Mouse (Mus musculus) hindbrain, embryonic 13.5 days (tissue): ENCODE measurements at regions not wholly inside any gene's neighbourhood (a gene's known extent, or its start where the extent isn't known, plus 50 kb on each side); places are given as distances from the start of the nearest gene placed in this dataset.

Source experiments
- ATAC-seq: fragments of 200-750 bp; cut with Nextera tagmentation; 2 replicates; pipeline ENCODE4 v1.8.0; 2017; ENCODE audit warnings: moderate TSS enrichment; ENCODE audit not compliant: low FRiP score
- H3K27ac ChIP-seq: fragments of 300-500 bp; sonication (generic); 2 replicates; pipeline ENCODE4 v1.5.1; 2015; ENCODE audit warnings: inconsistent platforms, mild to moderate bottlenecking, moderate library complexity
- H3K27me3 ChIP-seq: fragments of 300-500 bp; sonication (generic); 2 replicates; pipeline ENCODE4 v1.6.1; 2015; ENCODE audit warnings: mild to moderate bottlenecking, inconsistent platforms
- H3K36me3 ChIP-seq: fragments of 300-500 bp; sonication (generic); 2 replicates; pipeline ENCODE4 v1.6.1; 2015; ENCODE audit warnings: mild to moderate bottlenecking, inconsistent platforms
- H3K4me1 ChIP-seq: fragments of 300-500 bp; sonication (generic); replicated peaks from 2 replicates; pipeline ENCODE4 v1.6.1; 2015; ENCODE audit warnings: inconsistent platforms
- H3K4me2 ChIP-seq: fragments of 300-500 bp; sonication (generic); 2 replicates; pipeline ENCODE4 v1.6.1; 2015; ENCODE audit warnings: inconsistent platforms, mild to moderate bottlenecking, moderate library complexity
- H3K4me3 ChIP-seq: fragments of 300-500 bp; sonication (generic); 2 replicates; pipeline ENCODE4 v1.5.1; 2015; ENCODE audit warnings: mild to moderate bottlenecking, inconsistent platforms
- H3K9ac ChIP-seq: fragments of 300-500 bp; sonication (generic); 2 replicates; pipeline ENCODE4 v1.6.1; 2015; ENCODE audit warnings: mild to moderate bottlenecking, inconsistent platforms
- H3K9me3 ChIP-seq: fragments of 300-500 bp; sonication (generic); 2 replicates; pipeline ENCODE4 v1.6.1; 2016; ENCODE audit warnings: inconsistent platforms
- WGBS: fragments of 180-500 bp; shearing (Covaris S2); methylation state at CpG from one replicate; pipeline ENCODE4 v1.1.7; 2015; 5-methylcytosine and 5-hydroxymethylcytosine counted together

DNA sequence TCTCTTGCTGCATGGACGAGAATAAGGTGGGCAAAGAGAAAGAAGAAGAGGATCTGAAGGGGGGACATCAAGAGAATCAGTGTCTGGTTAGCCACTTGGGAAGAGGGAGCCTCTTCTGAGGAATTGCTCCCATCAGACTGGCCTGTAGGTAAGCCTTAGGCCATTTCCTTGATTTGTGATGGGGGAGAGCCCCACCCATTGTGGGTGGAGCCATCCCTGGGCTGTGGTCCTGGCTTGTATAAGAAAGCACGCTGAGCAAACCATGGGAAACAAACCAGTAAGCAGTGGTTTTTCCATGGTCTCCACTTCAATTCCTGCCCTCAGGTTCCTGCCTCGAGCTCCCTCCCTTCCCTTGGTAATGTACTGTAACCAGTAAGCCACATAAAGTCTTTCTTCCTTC, 57.7 kb upstream of the Sez6l start:
- Histone ChIP-seq H3K9me3 (no peaks in the 10 kb centered on the region), H3K27me3 (no peaks in the 10 kb centered on the region), H3K4me2 (no peak overlapping the region), H3K4me3 (no peak overlapping the region), H3K9ac (no peak overlapping the region), H3K27ac (no peak overlapping the region), H3K4me1 (peaks cover 6% of the 10 kb centered on the region; the same call in 1 of the 2 replicates), H3K36me3 (no peaks in the 10 kb centered on the region)
- ATAC-seq: no peak
- 77% methylated on average over 3 of the region's 3 CpGs for whole genome bisulfite sequencing

- Histone ChIP-seq H3K36me3 (no peaks in the 10 kb centered on the region), H3K4me2 (no peak overlapping the region), H3K4me1 (peaks cover 22% of the 10 kb centered on the region), H3K9me3 (no peaks in the 10 kb centered on the region), H3K27me3 (no peaks in the 10 kb centered on the region), H3K27ac (no peak overlapping the region), H3K9ac (no peak overlapping the region), H3K4me3 (no peak overlapping the region)
- no peak for ATAC-seq
- WGBS: 14% methylated on average over 7 of the region's 7 CpGs
Observed at GRCm38 (mm10) chr5:112631766-112632165, 54.8 kb upstream of the Sez6l start.

- no peak overlapping the region for H3K27ac ChIP-seq
- H3K4me1 ChIP-seq: peaks cover 37% of the 10 kb centered on the region
- no peaks in the 10 kb centered on the region for H3K36me3 ChIP-seq
- no peaks in the 10 kb centered on the region for H3K27me3 ChIP-seq
- H3K9me3 ChIP-seq: no peaks in the 10 kb centered on the region
- no peak overlapping the region for H3K4me3 ChIP-seq
- no peak overlapping the region for H3K9ac ChIP-seq
- H3K4me2 ChIP-seq: no peak overlapping the region
- 68% methylated on average over 2 of the region's 2 CpGs for WGBS
- no peak for ATAC-seq
Observed at GRCm38 (mm10) chr5:112629656-112630055, 52.7 kb upstream of the Sez6l start.

- Histone ChIP-seq H3K27ac (peak overlapping the region; percentile 67; the same call in 1 of the 2 replicates), H3K9ac (no peak overlapping the region), H3K9me3 (no peaks in the 10 kb centered on the region), H3K36me3 (no peaks in the 10 kb centered on the region), H3K4me1 (peaks cover 41% of the 10 kb centered on the region), H3K4me2 (no peak overlapping the region), H3K27me3 (no peaks in the 10 kb centered on the region), H3K4me3 (no peak overlapping the region)
- no peak for ATAC-seq
- 32% methylated on average over 18 of the region's 18 CpGs for WGBS
Observed at GRCm38 (mm10) chr5:112628073-112628790, 51.2 kb upstream of the Sez6l start.

DNA sequence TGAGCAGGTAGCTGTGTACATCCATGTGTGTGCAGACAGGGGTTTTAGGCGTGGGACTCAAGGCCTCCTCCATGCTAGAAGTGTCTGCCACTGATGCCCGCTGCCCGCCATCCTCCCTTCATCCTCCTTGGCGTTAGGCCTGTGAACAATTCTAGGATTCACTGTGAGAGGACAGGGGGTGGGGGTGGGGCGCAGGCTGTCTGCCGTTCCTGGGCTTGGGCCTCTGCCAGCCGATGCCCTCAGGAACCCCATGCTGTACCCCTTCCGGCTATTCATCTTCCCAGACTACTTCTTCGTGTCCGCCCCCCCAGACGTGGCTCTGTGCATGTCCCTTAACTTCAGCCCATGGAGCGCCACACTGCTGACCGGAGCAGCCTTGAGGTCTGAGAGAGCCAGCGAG, 50.3 kb upstream of the Sez6l start:
- H3K9ac ChIP-seq: peak overlapping the region; percentile 46; the same call in 1 of the 2 replicates
- no peak overlapping the region for H3K4me2 ChIP-seq
- H3K27me3 ChIP-seq: 0 out of 2 replicates have a peak, but pooled peaks cover 6% of the 10 kb centered on the region
- H3K4me3 ChIP-seq: no peak overlapping the region
- 52% methylated on average over 14 of the region's 14 CpGs for WGBS
- ATAC-seq: peak; percentile 31; the same call in 1 of the 2 replicates
- H3K4me1 ChIP-seq: peaks cover 49% of the 10 kb centered on the region
- H3K36me3 ChIP-seq: no peaks in the 10 kb centered on the region
- H3K9me3 ChIP-seq: no peaks in the 10 kb centered on the region
- peak overlapping the region; percentile 32 for H3K27ac ChIP-seq
